Mouse (Mus musculus) heart, postnatal 4 days (tissue): ENCODE data around the gene E2f6. TPM values are rescaled to one million over a fixed set of nuclear protein-coding genes. Genes with fewer than 3 reads are reported as not detected.

ENCODE experiments used
- DNase-seq: peaks from one replicate; pipeline ENCODE4 v3.0.0; 2021
- total RNA-seq, 2 experiments: library from RNA; stranded (reverse); gene quantifications; 2 replicates each; pipeline ENCODE4 v1.2.3; 2021

Gene E2f6
- total RNA-seq, 2 experiments from 2014 or later: 51.1 to 53.6 TPM

GRCm38 (mm10) chr12:16848501-16848900 is 37.7 kb downstream of the E2f6 start:
- DNase-seq: no peak

GRCm38 (mm10) chr12:16849821-16850220 is 39.1 kb downstream of the E2f6 start:
- DNase-seq: no peak

- peak; percentile 55 for DNase-seq
Observed at GRCm38 (mm10) chr12:16850431-16851375, 39.9 kb downstream of the E2f6 start.

DNA sequence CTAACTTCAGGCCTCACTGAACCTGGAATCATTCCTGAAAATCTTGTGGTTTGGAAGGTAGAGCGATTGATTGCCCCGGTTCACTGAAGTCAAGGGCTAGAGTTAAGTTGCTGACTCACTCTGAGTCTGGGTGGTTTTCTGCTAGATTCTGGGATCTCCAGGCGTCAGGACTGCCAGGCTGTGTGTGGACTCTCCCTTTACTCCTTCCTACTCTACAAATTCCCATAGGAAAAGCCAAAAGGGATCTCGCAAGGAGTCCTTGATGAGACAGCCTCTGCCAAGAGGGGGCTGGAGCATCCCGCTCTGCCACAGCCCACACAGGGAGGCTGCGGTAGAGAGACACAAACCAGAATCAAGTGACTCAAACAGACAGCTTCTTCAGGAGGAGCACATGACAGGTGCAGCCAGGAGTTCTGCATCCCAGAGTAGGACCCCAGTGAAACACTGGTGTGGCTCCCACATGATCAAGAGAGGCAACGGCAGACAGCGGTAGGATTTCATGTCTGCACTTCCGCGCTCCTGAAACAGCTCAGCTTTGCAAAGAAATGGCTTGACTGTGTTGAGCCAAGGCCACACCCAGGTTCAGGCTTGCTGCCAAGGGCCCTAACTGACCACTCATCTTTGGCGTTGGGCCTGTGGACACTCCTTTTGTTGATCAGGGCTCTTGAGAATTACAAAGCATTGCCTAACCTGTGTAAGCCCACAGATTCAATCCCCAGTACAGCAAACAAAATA is 42.8 kb downstream of the E2f6 start:
- peak; percentile 86 for DNase-seq

DNA sequence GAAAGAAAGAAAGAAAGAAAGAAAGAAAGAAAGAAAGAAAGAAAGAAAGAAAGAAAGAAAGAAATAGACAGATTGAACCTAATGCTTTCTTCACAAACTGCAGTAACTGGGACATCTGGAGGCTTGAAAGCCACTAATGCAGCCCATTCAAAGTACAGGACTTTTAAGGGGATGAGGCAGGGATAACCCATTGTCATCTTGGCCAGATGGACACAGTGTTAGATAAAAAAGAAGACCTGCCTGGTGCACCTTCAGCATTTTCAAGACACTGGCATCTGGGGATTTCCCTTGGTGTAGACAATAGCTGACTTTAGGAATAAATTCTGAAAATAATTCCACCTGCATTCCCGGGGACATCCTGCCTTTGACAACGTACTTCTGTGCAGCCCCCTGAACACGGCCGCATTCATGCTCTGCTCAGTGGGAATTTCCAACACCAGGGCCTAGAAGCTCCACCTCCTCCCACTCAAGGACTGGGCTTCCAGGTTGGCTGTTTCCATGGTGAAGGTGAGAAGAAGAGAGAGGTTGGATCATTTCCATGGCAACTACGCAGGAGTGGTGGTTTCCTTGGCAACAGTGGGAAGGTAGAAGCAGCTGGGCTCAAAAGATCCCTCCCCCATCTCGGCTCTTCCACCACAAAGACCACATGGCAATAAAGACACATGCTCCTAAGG is 45.0 kb downstream of the E2f6 start:
- DNase-seq: no peak

DNA sequence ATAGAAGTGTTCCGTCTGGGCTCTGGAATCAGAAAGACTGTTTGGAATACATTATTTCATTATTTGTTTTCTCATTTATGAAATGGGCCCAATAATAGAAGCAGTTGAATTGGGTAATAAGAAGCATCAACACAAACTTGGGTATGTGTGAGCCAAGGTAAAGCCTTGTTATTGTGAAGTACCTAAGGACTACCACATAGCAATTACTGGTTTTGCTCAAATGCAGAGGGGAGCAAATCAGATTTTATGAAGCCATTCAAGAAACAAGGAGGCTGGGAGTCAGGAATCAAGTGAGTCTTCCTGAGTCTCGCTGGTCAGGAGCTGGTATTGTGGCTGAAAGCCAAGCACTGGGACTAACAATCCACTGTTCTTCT is 45.5 kb downstream of the E2f6 start:
- DNase-seq: no peak

GRCm38 (mm10) chr12:16858081-16858480 is 47.3 kb downstream of the E2f6 start:
- DNase-seq: no peak

DNA sequence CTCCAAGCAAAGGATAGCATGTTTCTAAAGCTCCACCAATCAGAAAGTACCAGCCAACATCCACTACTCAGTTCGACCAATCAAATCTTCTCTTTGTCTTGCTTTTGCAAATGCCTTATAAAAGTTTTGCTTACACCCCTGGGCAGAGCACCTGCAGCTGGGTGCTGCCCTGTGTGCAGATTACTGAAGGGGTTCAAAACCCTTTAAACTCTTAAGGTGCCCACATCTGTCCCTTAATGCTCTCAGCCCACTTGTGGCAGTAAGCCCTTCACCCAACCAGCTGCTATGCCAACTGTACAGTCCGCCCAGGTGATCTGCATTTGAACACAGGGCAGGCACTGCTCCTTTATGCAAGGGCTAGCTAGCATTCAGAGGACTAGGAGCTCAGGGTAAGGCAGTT is 49.0 kb downstream of the E2f6 start:
- no peak for DNase-seq

GRCm38 (mm10) chr12:16860533-16860932 is 49.8 kb downstream of the E2f6 start:
- DNase-seq: no peak

- no peak for DNase-seq
Observed at GRCm38 (mm10) chr12:16860961-16861360, 50.2 kb downstream of the E2f6 start.

DNA sequence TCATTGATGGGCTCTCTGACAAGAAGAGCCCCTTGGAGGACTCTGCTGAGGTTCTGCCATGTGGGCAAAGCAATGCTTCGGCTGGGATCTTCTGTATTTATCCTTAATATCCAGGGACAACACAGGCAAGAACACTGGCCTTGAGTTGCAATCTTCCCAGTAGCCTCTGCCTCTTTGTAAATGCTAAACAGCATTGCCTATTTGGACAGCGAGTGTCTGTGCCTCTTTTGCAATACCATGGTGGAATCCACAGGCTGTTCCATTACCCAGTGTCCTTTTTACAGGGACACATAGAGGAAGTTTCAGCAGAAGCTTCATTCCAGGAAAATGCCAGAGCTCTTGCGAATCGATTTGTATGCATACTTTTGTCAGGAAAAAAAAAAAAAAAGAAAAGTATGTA is 53.7 kb downstream of the E2f6 start:
- no peak for DNase-seq

DNA sequence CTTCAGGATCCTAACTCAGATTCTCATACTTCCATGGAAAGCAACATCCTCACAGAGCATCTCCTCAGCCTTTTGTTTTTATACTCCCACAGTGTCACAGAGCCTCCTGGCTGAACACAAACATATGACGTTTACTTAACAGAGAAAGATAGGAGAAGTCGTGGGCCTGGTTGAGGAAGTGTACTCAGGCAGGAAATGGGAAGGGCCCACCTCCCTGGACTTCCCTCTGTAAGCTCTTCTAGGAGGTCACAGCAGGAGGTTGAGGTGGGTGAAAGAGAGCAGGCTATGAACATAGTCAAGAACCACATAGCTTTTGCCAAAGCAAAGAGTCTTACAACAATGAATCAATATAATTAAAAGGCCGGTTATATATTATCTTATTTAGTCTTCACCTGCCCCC is 55.1 kb downstream of the E2f6 start:
- no peak for DNase-seq

- DNase-seq: no peak
Observed at GRCm38 (mm10) chr12:16866460-16866859, 55.7 kb downstream of the E2f6 start.

DNA sequence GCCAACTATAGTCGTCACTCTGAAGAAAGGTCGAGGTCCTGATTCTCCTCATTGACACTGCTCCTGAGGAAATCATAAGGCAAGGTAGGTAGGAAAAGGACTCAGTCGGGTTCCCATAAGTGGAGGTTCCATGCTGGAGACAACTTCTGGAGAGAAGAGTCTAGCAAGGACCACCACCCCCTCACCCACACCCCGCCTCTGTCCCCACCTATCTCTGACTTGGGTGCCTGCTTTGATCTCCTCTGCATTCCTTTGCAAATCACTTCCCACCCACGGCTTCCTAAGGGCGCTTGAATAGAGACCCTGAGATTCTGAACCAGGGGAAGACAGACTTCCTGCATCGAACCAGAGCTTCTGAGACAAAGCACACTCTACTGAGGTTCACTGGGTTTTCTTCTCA is 56.5 kb downstream of the E2f6 start:
- DNase-seq: no peak

- no peak for DNase-seq
Observed at GRCm38 (mm10) chr12:16868618-16869017, 57.9 kb downstream of the E2f6 start.

DNA sequence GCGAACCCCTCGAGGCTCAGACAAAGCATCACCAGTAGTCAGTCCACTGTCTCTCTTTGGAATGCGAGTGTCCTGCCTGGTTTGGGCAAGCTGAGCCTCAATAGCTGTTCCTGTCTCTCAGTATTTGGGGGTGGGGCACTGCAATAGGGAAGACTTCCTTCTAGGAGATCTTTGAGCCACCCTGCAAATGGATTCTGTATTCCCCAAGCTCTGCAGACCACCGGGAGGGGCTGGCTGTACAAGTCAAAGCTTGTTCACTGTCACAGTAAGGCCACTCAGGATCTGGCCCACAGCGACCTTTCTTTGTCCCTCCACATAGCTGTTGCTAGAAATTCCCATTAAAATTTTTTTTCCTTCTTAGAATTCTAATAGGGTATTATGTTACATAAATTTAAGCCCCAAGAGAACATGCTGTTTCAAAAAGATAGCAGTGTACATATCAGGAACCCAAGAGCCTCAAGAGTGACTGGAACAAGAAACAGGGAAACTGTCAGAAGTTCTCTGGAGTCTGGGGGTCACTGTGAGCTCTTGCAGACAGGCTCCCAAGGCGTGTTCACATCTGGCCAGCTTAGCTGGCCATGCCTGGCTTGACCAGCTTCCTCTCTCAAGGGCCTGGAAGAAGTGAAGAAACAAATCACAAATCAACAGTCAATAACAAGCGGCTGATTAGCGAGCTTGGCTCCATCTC is 58.5 kb downstream of the E2f6 start:
- peak; percentile 21 for DNase-seq

DNA sequence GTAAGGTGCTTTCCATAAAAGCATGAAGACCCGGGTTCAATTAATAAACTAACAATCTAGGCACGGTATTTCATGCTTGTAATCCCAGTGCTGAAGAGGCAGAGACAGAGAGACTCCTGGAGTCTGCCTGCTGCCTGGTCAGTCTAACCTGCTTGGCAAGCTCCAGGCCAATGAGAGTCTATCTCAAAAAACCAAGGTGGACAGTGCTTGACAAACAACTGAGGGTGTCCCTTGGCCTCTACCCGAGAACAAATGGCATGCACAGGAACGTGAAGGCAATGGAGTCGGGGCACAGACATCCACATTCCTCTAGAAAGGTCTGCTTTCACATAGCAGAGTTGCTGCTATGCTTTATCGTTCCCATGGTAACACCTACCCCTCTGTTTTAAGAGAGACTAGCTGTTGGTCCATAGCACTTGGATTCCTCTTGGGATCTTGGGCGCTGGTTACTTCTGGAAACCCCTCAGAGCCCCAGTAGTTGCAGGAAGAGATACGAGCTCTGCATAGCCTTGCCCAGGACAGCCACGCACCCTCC is 59.2 kb downstream of the E2f6 start:
- no peak for DNase-seq

DNA sequence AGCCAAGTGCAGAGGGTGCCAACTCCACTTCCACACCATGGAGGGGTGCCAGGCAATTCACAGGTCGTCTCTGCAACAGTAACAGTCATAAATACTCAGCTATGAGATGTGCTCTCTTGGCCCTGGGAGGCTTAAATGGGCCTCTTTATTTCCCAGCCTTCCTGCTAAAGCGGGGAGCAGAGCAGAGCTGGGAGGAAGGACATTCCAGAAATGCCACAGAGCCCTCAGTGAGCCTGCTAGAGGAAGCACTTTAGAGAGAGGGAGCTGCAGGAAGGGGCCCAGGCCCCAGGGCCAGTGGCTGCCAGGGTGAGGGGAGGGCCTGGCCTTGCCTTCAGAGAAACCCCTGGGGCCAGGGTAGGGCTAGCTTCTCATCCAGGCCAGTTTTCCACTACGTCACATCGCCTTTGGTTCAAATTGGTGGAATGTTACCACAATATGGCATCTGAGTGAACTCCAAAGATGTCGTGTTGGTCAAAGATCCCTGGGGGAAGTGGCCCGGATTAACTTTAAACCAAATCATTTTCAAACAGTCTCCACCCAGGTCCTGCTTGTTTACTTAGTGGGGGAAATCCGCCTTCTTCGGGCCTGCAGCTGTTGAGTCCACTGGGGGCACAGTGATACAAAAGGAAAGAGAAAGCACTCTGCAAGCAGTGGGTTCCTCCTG is 59.8 kb downstream of the E2f6 start:
- DNase-seq: peak; percentile 88

- DNase-seq: no peak
Observed at GRCm38 (mm10) chr12:16872006-16872405, 61.2 kb downstream of the E2f6 start.

GRCm38 (mm10) chr12:16872926-16873464 is 62.2 kb downstream of the E2f6 start:
- no peak for DNase-seq

- no peak for DNase-seq
Observed at GRCm38 (mm10) chr12:16873549-16873948, 62.8 kb downstream of the E2f6 start.
